Mouse (Mus musculus): ENCODE measurements around the gene Ankrd13b. TPM values are rescaled to one million over a fixed set of nuclear protein-coding genes. Genes with fewer than 3 reads are reported as not detected.
A peak's percentile ranks its signal among the peaks of the same experiment; 100 is the strongest.

Gene Ankrd13b
- total and polyA plus RNA-seq, 2 experiments = 0.37 to 8.0 TPM

DNA sequence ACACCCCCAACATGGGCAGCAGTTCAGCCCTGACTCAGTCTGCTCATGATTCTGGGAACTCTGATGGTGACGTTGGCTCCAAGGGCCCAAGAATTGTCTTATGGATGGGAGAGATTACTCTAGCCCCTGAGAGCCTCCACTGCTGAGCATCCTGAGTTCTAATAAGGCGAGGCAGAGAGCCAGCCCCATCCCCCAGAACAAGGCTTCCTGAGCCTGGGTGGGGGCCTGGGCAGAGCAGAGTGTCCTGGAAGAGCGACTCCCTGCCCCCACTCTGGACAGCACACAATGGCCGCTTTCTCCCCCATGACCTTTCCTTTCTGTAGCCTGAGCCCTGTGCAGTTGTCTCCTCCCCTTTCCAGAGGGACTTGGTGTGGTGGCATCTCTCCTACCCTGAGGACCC is 8.4 kb upstream of the Ankrd13b start:
- H3K36me3 ChIP-seq (ENCODE audit: control insufficient read depth, insufficient read depth, low read length) = no peaks in the 10 kb centered on the region
- no peak overlapping the region for H3K9ac ChIP-seq (ENCODE audit: low read depth, low read length)
- peaks cover 11% of the 10 kb centered on the region for H3K79me2 ChIP-seq (ENCODE audit: control insufficient read depth, insufficient read depth, low read length)
- DNase-seq (ENCODE audit: extremely low read depth, low read depth, low spot score) = no peak
- 76% methylated on average over 4 of the region's 4 CpGs for WGBS
- TF ChIP-seq CTCF (IDR thresholded peaks at IDR 0.05; ENCODE audit: low read depth, low read length) = no peak
- TF ChIP-seq POLR2A (IDR thresholded peaks at IDR 0.05; ENCODE audit: extremely low read depth, insufficient read depth, low read length) = no peak
- peak overlapping the region; percentile 23; the same call in 1 of the 2 replicates for H3K27ac ChIP-seq (replicated peaks; ENCODE audit: insufficient read depth, low read depth, low read length)
- no peaks in the 10 kb centered on the region for H3K27me3 ChIP-seq (ENCODE audit: control insufficient read depth, insufficient read depth, low read length)
- H3K4me3 ChIP-seq (ENCODE audit: insufficient read depth, low read depth, low read length) = no peak overlapping the region
- peaks cover 7% of the 10 kb centered on the region for H3K4me1 ChIP-seq (ENCODE audit: control insufficient read depth, insufficient read depth, low read length)

DNA sequence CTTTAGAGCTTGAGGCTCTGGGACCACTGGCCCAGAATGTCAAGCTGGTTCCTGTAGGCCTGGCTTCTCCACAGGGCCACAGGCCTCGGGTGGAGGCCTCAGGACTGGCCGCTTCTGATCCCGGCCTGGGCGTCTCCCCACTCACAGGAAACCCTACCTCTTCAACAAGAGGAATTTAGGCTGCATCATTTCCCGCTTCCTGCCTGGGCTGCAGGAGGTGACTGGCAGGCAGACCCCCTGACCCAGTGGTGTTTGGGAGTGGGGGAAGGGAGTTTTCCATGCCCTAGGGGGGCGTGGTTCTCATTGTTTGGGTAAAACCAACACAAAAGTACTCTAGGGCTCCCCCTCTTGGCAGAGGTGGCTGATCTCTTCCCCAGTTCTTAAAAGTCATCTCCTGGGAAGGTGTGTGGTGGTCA is 7.9 kb upstream of the Ankrd13b start:
- Histone ChIP-seq H3K4me1 (ENCODE audit: control insufficient read depth, insufficient read depth, low read length) (peaks cover 7% of the 10 kb centered on the region), H3K36me3 (ENCODE audit: control insufficient read depth, insufficient read depth, low read length) (no peaks in the 10 kb centered on the region), H3K27me3 (ENCODE audit: control insufficient read depth, insufficient read depth, low read length) (no peaks in the 10 kb centered on the region), H3K9ac (ENCODE audit: low read depth, low read length) (no peak overlapping the region), H3K27ac (replicated peaks; ENCODE audit: insufficient read depth, low read depth, low read length) (peak overlapping the region; percentile 46), H3K79me2 (ENCODE audit: control insufficient read depth, insufficient read depth, low read length) (peaks cover 11% of the 10 kb centered on the region), H3K4me3 (ENCODE audit: insufficient read depth, low read depth, low read length) (no peak overlapping the region)
- 70% methylated on average over 6 of the region's 6 CpGs for WGBS
- TF ChIP-seq CTCF (IDR thresholded peaks at IDR 0.05; ENCODE audit: low read depth, low read length) = peak; percentile 27; the same call in 1 of the 2 replicates
- no peak for TF ChIP-seq POLR2A (IDR thresholded peaks at IDR 0.05; ENCODE audit: extremely low read depth, insufficient read depth, low read length)
- DNase-seq (ENCODE audit: extremely low read depth, low read depth, low spot score) = no peak

DNA sequence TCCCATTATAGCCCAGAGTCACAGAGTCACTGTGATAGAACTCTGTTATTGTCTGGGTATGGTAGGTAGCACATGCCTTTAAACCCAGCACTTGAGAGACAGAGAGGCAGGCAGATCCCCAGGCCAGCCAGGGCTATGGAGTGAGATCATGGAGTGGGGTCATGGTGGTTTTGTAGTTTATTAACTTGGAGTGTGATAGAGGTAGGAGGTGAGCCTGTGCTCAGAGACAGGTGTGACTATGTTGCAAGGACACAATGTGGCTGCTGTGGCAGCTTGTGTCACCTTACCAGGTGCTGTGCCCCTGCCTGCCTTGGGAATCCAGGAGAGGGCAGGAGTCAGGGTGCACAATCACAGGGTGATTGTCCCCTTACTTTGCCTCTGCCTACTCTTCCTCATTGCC is 6.0 kb upstream of the Ankrd13b start:
- no peak overlapping the region for H3K9ac ChIP-seq (ENCODE audit: low read depth, low read length)
- no peak for DNase-seq (ENCODE audit: extremely low read depth, low read depth, low spot score)
- H3K27ac ChIP-seq (replicated peaks; ENCODE audit: insufficient read depth, low read depth, low read length) = no peak overlapping the region
- peaks cover 14% of the 10 kb centered on the region for H3K4me1 ChIP-seq (ENCODE audit: control insufficient read depth, insufficient read depth, low read length)
- H3K36me3 ChIP-seq (ENCODE audit: control insufficient read depth, insufficient read depth, low read length) = no peaks in the 10 kb centered on the region
- H3K79me2 ChIP-seq (ENCODE audit: control insufficient read depth, insufficient read depth, low read length) = peaks cover 11% of the 10 kb centered on the region
- no peak overlapping the region for H3K4me3 ChIP-seq (ENCODE audit: insufficient read depth, low read depth, low read length)
- H3K27me3 ChIP-seq (ENCODE audit: control insufficient read depth, insufficient read depth, low read length) = no peaks in the 10 kb centered on the region
- no peak for TF ChIP-seq CTCF (IDR thresholded peaks at IDR 0.05; ENCODE audit: low read depth, low read length)
- no peak for TF ChIP-seq POLR2A (IDR thresholded peaks at IDR 0.05; ENCODE audit: extremely low read depth, insufficient read depth, low read length)

DNA sequence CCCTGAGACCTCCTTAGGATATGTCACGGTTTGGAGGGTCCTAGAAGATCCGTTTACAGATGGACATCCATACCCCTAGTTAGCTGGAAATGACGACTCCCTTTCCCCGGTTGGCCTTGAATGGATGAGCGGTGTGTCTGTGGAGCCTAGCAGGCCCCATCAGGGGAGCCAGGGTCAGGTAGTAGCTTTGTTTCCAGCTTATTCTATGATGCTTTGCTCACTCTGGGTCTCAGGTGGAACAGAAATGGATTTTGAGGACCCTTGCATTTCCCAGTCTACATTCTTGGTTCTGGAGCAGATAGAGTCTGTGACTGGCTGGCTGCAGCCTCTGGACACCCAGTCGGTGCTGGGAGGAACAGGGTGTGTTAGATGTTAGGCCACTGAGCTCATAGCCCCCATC is 5.3 kb upstream of the Ankrd13b start:
- Histone ChIP-seq H3K4me3 (ENCODE audit: insufficient read depth, low read depth, low read length) (no peak overlapping the region), H3K9ac (ENCODE audit: low read depth, low read length) (no peak overlapping the region), H3K27me3 (ENCODE audit: control insufficient read depth, insufficient read depth, low read length) (no peaks in the 10 kb centered on the region), H3K36me3 (ENCODE audit: control insufficient read depth, insufficient read depth, low read length) (no peaks in the 10 kb centered on the region), H3K79me2 (ENCODE audit: control insufficient read depth, insufficient read depth, low read length) (peaks cover 11% of the 10 kb centered on the region), H3K27ac (replicated peaks; ENCODE audit: insufficient read depth, low read depth, low read length) (no peak overlapping the region), H3K4me1 (ENCODE audit: control insufficient read depth, insufficient read depth, low read length) (peaks cover 14% of the 10 kb centered on the region)
- TF ChIP-seq CTCF (IDR thresholded peaks at IDR 0.05; ENCODE audit: low read depth, low read length) = no peak
- no peak for TF ChIP-seq POLR2A (IDR thresholded peaks at IDR 0.05; ENCODE audit: extremely low read depth, insufficient read depth, low read length)
- WGBS = 73% methylated on average over 6 of the region's 6 CpGs
- DNase-seq (ENCODE audit: extremely low read depth, low read depth, low spot score) = no peak

DNA sequence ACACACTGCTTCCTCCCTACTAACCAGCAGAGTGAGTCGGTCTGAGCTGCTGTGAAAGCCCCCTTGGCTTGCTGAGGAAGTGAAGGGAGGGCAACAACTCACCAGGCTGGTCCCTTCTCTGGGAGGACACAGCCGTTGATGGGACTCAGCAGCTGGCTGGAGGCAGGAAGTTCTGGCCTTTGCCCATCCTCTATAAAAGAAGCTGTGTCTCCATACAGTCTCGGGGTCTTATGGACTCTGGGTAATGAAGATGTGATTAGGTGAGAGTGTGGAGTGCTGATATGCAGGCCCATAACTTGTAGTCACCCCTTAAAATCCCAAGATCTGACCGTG is 4.8 kb upstream of the Ankrd13b start:
- Histone ChIP-seq H3K27me3 (ENCODE audit: control insufficient read depth, insufficient read depth, low read length) (no peaks in the 10 kb centered on the region), H3K27ac (replicated peaks; ENCODE audit: insufficient read depth, low read depth, low read length) (no peak overlapping the region), H3K36me3 (ENCODE audit: control insufficient read depth, insufficient read depth, low read length) (no peaks in the 10 kb centered on the region), H3K9ac (ENCODE audit: low read depth, low read length) (no peak overlapping the region), H3K4me3 (ENCODE audit: insufficient read depth, low read depth, low read length) (0 out of 2 replicates have a peak overlapping the region, but pooled peaks have one; percentile 78), H3K4me1 (ENCODE audit: control insufficient read depth, insufficient read depth, low read length) (peaks cover 14% of the 10 kb centered on the region), H3K79me2 (ENCODE audit: control insufficient read depth, insufficient read depth, low read length) (peaks cover 11% of the 10 kb centered on the region)
- TF ChIP-seq CTCF (IDR thresholded peaks at IDR 0.05; ENCODE audit: low read depth, low read length) (no peak), POLR2A (IDR thresholded peaks at IDR 0.05; ENCODE audit: extremely low read depth, insufficient read depth, low read length) (no peak)
- DNase-seq (ENCODE audit: extremely low read depth, low read depth, low spot score) = no peak
- WGBS = 45% methylated on average over 4 of the region's 4 CpGs

DNA sequence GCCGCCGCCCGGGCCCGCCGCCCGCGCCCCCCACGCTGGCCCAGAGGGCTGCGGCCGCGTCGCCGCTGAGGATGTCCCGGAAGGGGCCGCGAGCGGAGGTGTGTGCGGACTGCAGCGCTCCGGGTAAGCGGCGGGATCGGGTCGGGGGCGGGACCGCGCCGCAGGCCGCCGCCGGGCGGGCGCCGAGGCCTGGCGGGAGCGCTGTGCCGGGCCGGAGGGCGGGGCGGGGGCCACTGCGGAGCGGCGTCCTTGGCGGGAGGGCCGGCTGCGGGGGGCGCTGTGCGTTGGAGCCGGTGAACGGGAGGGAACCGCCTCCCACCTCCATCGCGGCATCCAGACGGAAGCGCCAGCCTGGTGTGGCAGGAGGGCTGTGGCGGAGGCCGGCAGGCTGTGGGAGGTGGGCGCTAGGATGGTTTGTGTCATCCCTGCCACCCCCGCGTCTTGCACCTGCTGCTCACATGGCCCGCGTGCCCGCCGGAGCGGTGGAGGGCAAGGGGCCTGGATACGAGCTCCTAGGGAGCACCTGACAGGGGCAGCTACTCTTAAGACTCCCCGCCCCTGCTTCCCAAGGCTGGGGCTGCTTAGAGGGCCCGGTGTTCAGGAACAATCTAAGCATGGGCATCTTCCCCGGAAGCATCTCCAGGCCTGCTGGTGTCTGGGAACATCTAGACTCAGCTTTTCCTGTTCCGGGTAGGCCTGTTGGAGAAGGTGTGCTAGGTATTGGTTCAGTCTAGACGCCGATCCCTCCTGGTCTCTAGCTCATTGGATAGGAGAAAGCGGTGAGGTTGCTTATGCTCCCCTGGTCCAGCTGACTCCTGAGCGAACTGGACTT is 4.2 kb upstream of the Ankrd13b start, which contains the start of gene Git1:
Gene Git1, plus strand, starts transcription at position 51 of the 832 bp plus-strand sequence.
- H3K79me2 ChIP-seq (ENCODE audit: control insufficient read depth, insufficient read depth, low read length) = peaks cover 11% of the 10 kb centered on the region
- TF ChIP-seq CTCF (IDR thresholded peaks at IDR 0.05; ENCODE audit: low read depth, low read length) (no peak), POLR2A (IDR thresholded peaks at IDR 0.05; ENCODE audit: extremely low read depth, insufficient read depth, low read length) (no peak)
- H3K27me3 ChIP-seq (ENCODE audit: control insufficient read depth, insufficient read depth, low read length) = no peaks in the 10 kb centered on the region
- H3K36me3 ChIP-seq (ENCODE audit: control insufficient read depth, insufficient read depth, low read length) = no peaks in the 10 kb centered on the region
- 6% methylated on average over 46 of the region's 74 CpGs for WGBS
- H3K27ac ChIP-seq (replicated peaks; ENCODE audit: insufficient read depth, low read depth, low read length) = peak within 1 kb of the TSS; percentile 45
- peaks cover 18% of the 10 kb centered on the region for H3K4me1 ChIP-seq (ENCODE audit: control insufficient read depth, insufficient read depth, low read length)
- peak within 1 kb of the TSS; percentile 87 for H3K9ac ChIP-seq (ENCODE audit: low read depth, low read length)
- H3K4me3 ChIP-seq (ENCODE audit: insufficient read depth, low read depth, low read length) = peak within 1 kb of the TSS; percentile 78
- no peak for DNase-seq (ENCODE audit: extremely low read depth, low read depth, low spot score)

Data from liver, adult 2 months (tissue).